Mouse (Mus musculus) liver, embryonic 15.5 days (tissue): Measurements from ENCODE around the gene Nhp2. TPM values are rescaled to one million over a fixed set of nuclear protein-coding genes. Genes with fewer than 3 reads are reported as not detected.
"Not testable (repeated sequence)": the region's sequence is repeated elsewhere in the genome, so short reads cannot be mapped to it uniquely, and the experiment has no call there.

Experiments
- ATAC-seq: fragments of 200-750 bp; cut with Nextera tagmentation; 2 replicates; pipeline ENCODE4 v1.8.0; 2017; ENCODE audit warnings: moderate number of reproducible peaks, mild to moderate bottlenecking, moderate library complexity; ENCODE audit not compliant: insufficient read depth
- H3K27ac ChIP-seq: fragments of 300-500 bp; sonication (generic); replicated peaks from 2 replicates; pipeline ENCODE4 v1.5.1; 2015; ENCODE audit warnings: mild to moderate bottlenecking, inconsistent platforms
- H3K27me3 ChIP-seq: fragments of 300-500 bp; sonication (generic); 2 replicates; pipeline ENCODE4 v1.6.1; 2015; ENCODE audit warnings: mild to moderate bottlenecking, inconsistent platforms
- H3K36me3 ChIP-seq: fragments of 300-500 bp; sonication (generic); replicated peaks from 2 replicates; pipeline ENCODE4 v1.6.1; 2015; ENCODE audit warnings: moderate library complexity, mild to moderate bottlenecking, inconsistent platforms
- H3K4me1 ChIP-seq: fragments of 300-500 bp; sonication (generic); replicated peaks from 2 replicates; pipeline ENCODE4 v1.6.1; 2015; ENCODE audit warnings: inconsistent platforms
- H3K4me2 ChIP-seq: fragments of 300-500 bp; sonication (generic); 2 replicates; pipeline ENCODE4 v1.6.1; 2015; ENCODE audit warnings: moderate library complexity, mild to moderate bottlenecking, inconsistent platforms
- H3K4me3 ChIP-seq: fragments of 300-500 bp; sonication (generic); replicated peaks from 2 replicates; pipeline ENCODE4 v1.5.1; 2015; ENCODE audit warnings: mild to moderate bottlenecking, inconsistent platforms
- H3K9ac ChIP-seq: fragments of 300-500 bp; sonication (generic); 2 replicates; pipeline ENCODE4 v1.6.1; 2015; ENCODE audit warnings: moderate library complexity, mild to moderate bottlenecking, inconsistent platforms
- H3K9me3 ChIP-seq: fragments of 300-500 bp; sonication (generic); replicated peaks from 2 replicates; pipeline ENCODE4 v1.6.1; 2016; ENCODE audit warnings: inconsistent platforms
- WGBS: fragments of 180-500 bp; shearing (Covaris S2); methylation state at CpG from one replicate; pipeline ENCODE4 v1.1.7; 2015; ENCODE audit warnings: mixed read lengths; ENCODE audit not compliant: insufficient replicate concordance; 5-methylcytosine and 5-hydroxymethylcytosine counted together
- polyA plus RNA-seq: library from polyadenylated mRNA; unstranded; fragments of >200 nt; fragmentation: Nextera tagmentation; extraction: Ambion mirVana; gene quantifications from 2 replicates; pipeline ENCODE4 v1.2.1, GENCODE M21; 2015

Gene Nhp2
- polyA plus RNA-seq, 1 experiment from 2014 or later, result 95.6 TPM

GRCm38 (mm10) chr11:51622971-51623491, 3.5 kb downstream of the Nhp2 start:
- WGBS, result 74% methylated on average over 7 of the region's 7 CpGs
- Histone ChIP-seq H3K36me3 (peaks cover 66% of the 10 kb centered on the region), H3K9ac (no peak overlapping the region), H3K27me3 (no peaks in the 10 kb centered on the region), H3K9me3 (no peaks in the 10 kb centered on the region), H3K4me3 (no peak overlapping the region), H3K4me1 (peaks cover 54% of the 10 kb centered on the region), H3K27ac (no peak overlapping the region), H3K4me2 (no peak overlapping the region)
- ATAC-seq, result no peak

GRCm38 (mm10) chr11:51625187-51625820, 5.8 kb downstream of the Nhp2 start:
- Histone ChIP-seq H3K27me3 (no peaks in the 10 kb centered on the region), H3K4me1 (peaks cover 42% of the 10 kb centered on the region), H3K4me2 (no peak overlapping the region), H3K4me3 (no peak overlapping the region), H3K36me3 (peaks cover 72% of the 10 kb centered on the region), H3K9ac (no peak overlapping the region), H3K9me3 (no peaks in the 10 kb centered on the region), H3K27ac (0 out of 2 replicates have a peak overlapping the region, but pooled peaks have one; percentile 14)
- WGBS, result 56% methylated on average over 5 of the region's 5 CpGs
- ATAC-seq, result peak; percentile 52; the same call in 1 of the 2 replicates

GRCm38 (mm10) chr11:51627425-51627824, 7.9 kb downstream of the Nhp2 start:
- Histone ChIP-seq H3K4me1 (peaks cover 31% of the 10 kb centered on the region), H3K36me3 (peaks cover 62% of the 10 kb centered on the region), H3K27me3 (no peaks in the 10 kb centered on the region), H3K4me3 (no peak overlapping the region), H3K9me3 (no peaks in the 10 kb centered on the region), H3K27ac (no peak overlapping the region), H3K4me2 (no peak overlapping the region), H3K9ac (no peak overlapping the region)
- no peak for ATAC-seq
- 87% methylated on average over 9 of the region's 9 CpGs for WGBS

DNA sequence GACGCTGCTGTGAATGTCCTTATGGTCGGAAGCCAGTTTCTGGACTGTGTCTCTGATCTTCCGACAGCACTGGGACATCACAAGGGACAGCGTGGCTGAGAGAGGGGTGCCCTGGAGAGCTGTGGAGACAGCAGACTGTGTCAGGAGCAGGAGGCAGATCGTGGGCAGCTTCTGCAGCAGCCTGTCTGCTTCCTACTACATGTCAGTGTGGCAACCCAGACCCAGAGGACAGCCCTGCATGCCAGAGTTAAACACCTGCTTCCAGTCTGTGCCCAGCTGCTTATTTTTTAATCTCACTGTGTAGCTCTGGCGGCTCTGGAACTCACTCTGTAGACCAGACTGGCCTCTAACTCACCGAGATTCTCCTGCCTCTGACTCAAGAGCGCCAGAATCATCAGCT, 8.4 kb downstream of the Nhp2 start:
- H3K27ac ChIP-seq, result no peak overlapping the region
- ATAC-seq, result no peak
- H3K4me1 ChIP-seq, result peaks cover 31% of the 10 kb centered on the region
- no peaks in the 10 kb centered on the region for H3K9me3 ChIP-seq
- peaks cover 60% of the 10 kb centered on the region for H3K36me3 ChIP-seq
- 77% methylated on average over 8 of the region's 8 CpGs for WGBS
- no peak overlapping the region for H3K9ac ChIP-seq
- no peaks in the 10 kb centered on the region for H3K27me3 ChIP-seq
- H3K4me2 ChIP-seq, result no peak overlapping the region
- H3K4me3 ChIP-seq, result no peak overlapping the region

- no peak overlapping the region for H3K4me3 ChIP-seq
- no peak for ATAC-seq
- H3K9me3 ChIP-seq, result no peaks in the 10 kb centered on the region
- H3K9ac ChIP-seq, result no peak overlapping the region
- WGBS, result 48% methylated on average over 15 of the region's 15 CpGs
- no peaks in the 10 kb centered on the region for H3K27me3 ChIP-seq
- H3K4me2 ChIP-seq, result no peak overlapping the region
- peaks cover 42% of the 10 kb centered on the region for H3K4me1 ChIP-seq
- H3K27ac ChIP-seq, result no peak overlapping the region
- peaks cover 41% of the 10 kb centered on the region for H3K36me3 ChIP-seq
Observed at GRCm38 (mm10) chr11:51629651-51630314, 10.2 kb downstream of the Nhp2 start.

GRCm38 (mm10) chr11:51632130-51632753, 12.7 kb downstream of the Nhp2 start:
- Histone ChIP-seq H3K9ac (no peak overlapping the region), H3K9me3 (no peaks in the 10 kb centered on the region), H3K27ac (no peak overlapping the region), H3K36me3 (peaks cover 19% of the 10 kb centered on the region), H3K4me3 (no peak overlapping the region), H3K27me3 (no peaks in the 10 kb centered on the region), H3K4me1 (peaks cover 49% of the 10 kb centered on the region), H3K4me2 (no peak overlapping the region)
- 56% methylated on average over 6 of the region's 6 CpGs for WGBS
- ATAC-seq, result no peak

DNA sequence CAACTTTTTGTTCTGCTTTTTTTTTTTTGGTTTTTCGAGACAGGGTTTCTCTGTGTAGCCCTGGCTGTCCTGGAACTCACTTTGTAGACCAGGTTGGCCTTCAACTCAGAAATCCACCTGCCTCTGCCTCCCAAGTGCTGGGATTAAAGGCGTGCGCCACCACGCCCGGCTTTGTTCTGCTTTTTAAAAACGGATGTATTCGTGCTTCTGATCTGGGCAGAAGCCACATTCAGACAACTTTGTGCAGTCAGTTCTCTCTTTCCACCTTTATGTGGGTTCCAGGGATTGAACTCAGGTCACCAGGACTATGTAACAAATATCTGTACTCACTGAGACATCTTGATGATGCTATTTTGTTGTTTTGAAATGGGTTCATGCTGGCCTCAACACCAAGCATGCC, 13.7 kb downstream of the Nhp2 start:
- not testable (repeated sequence) for ATAC-seq
- WGBS, result 75% methylated on average over 7 of the region's 7 CpGs

GRCm38 (mm10) chr11:51633721-51634120, 14.2 kb downstream of the Nhp2 start:
- Histone ChIP-seq H3K4me2 (no peak overlapping the region), H3K9ac (no peak overlapping the region), H3K4me1 (peaks cover 58% of the 10 kb centered on the region), H3K27ac (no peak overlapping the region), H3K9me3 (no peaks in the 10 kb centered on the region), H3K27me3 (peaks cover 6% of the 10 kb centered on the region; the same call in 1 of the 2 replicates), H3K36me3 (peaks cover 6% of the 10 kb centered on the region; the same call in 1 of the 2 replicates), H3K4me3 (no peak overlapping the region)
- 75% methylated on average over 3 of the region's 3 CpGs for WGBS
- no peak for ATAC-seq

More for the DNA sequence above, 13.7 kb downstream of the Nhp2 start:
- Histone ChIP-seq H3K36me3 (peaks cover 10% of the 10 kb centered on the region; the same call in 1 of the 2 replicates), H3K4me1 (peaks cover 57% of the 10 kb centered on the region)
- not testable (repeated sequence) for H3K4me2 ChIP-seq, H3K27ac ChIP-seq, H3K9me3 ChIP-seq, H3K4me3 ChIP-seq, H3K27me3 ChIP-seq, H3K9ac ChIP-seq

DNA sequence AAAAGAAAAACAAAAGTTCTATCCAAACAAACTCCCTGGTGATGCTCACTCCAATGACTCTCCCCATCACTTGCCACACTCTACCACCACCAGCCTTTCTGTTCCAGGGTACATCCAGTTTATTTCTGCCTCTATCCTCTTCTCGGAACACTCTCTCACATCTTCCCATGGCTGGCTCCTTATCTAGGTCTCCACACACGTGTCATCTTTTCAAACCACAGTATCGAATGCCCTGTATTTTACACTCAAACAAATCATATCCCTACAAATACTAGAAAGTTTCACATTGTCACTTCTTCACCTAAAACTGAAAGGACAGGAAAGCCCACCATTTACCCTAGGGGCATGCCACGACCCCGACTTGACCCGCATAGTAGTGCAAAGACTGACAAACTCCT, 15.6 kb downstream of the Nhp2 start:
- Histone ChIP-seq H3K4me1 (peaks cover 55% of the 10 kb centered on the region), H3K27ac (peak overlapping the region; percentile 87), H3K27me3 (peaks cover 6% of the 10 kb centered on the region; the same call in 1 of the 2 replicates), H3K36me3 (0 out of 2 replicates have a peak, but pooled peaks cover 5% of the 10 kb centered on the region), H3K4me3 (peak overlapping the region; percentile 74), H3K9ac (peak overlapping the region; percentile 63), H3K4me2 (peak overlapping the region; percentile 84), H3K9me3 (no peaks in the 10 kb centered on the region)
- ATAC-seq, result peak; percentile 19; the same call in 1 of the 2 replicates
- 4% methylated on average over 6 of the region's 6 CpGs for WGBS

DNA sequence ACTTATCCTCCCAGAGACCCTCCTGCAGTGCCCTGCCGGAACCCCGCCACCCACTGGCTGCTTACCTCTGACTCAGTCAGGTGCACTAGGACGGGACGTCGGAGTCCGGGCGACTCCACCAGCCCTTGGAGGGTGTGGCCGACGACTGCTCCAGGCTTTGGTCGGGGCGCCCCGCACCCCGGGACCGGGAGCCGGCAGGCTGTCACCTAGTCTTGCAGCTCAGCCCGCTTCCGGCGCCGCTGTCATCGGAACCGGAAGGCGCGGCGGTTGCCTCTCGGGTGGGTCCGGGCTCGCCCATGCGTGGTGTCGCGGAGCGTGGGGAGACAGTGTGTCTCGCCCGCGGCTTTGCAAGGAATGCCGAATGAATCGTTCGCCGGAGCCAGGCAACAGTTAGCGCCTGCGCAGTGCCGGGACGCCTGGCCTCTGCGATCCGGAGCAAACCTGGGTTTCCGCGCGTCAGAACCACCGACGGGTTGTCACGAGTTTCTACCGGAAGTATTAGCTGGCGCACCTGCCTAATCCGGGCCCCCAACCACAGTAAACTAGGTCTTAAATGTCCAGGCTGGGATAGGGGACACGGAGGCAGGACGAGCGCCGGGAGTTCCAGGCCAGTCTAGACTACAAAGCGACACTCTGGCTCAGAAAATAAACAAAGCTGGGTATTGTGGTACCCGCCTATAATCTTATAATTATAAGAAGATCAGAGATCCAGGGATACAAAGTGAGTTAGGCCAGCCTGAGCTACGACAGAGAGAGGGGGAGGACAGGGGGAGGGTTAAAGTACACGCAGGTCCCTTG, 16.2 kb downstream of the Nhp2 start, which contains the start of gene Rmnd5b:
Gene Rmnd5b (minus strand): TSS at position 372 of the 798 bp plus-strand sequence.
- Histone ChIP-seq H3K36me3 (0 out of 2 replicates have a peak, but pooled peaks cover 5% of the 10 kb centered on the region), H3K4me2 (peak within 1 kb of the TSS; percentile 84), H3K4me3 (peak within 1 kb of the TSS; percentile 74), H3K9ac (peak within 1 kb of the TSS; percentile 63), H3K27me3 (peaks cover 6% of the 10 kb centered on the region; the same call in 1 of the 2 replicates), H3K4me1 (peaks cover 53% of the 10 kb centered on the region), H3K27ac (peak within 1 kb of the TSS; percentile 87), H3K9me3 (no peaks in the 10 kb centered on the region)
- ATAC-seq, result peak; percentile 82
- under 1% methylated on average over 61 of the region's 61 CpGs for WGBS
